Mouse (Mus musculus): ENCODE data around the gene Zc3h4. TPM values are rescaled to one million over a fixed set of nuclear protein-coding genes. Genes with fewer than 3 reads are reported as not detected.
A peak's percentile ranks its signal among the peaks of the same experiment; 100 is the strongest.

Zc3h4 gene
- total RNA-seq, 2 experiments from 2014 or later, result 55.9 to 56.9 TPM

DNA sequence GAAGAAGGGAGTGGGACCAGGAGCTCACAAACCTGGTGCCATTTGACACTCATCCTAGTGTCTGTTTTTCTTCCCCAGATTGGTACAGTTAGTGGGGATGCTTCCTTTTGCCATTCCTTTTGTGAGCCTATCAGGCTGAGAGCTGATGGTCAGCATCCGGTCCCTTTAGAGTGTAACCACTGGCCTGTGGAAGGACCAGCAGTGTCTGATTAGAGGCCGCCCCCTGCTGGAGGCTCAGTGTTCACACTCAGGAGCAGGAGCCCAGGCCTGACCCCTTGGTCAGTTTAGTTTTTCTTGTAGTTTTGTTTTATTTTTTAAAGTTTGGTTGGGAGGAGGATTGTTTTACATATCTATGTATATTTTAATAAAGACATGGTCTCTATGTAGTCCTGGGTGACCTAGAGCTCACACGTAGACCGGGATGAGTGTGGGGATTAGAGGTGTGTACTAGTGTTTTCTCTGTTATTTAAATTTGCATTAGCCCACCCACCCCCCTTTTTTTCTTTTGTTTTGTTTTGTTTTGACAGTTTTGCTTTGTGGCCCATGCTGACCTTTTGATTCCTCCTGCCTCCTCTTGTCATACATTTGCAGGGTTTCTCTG, 25.5 kb downstream of the Zc3h4 start:
- peak in 1 of 2 experiments; percentile 74 for DNase-seq (ENCODE audit: low spot score in 2 of 2)

DNA sequence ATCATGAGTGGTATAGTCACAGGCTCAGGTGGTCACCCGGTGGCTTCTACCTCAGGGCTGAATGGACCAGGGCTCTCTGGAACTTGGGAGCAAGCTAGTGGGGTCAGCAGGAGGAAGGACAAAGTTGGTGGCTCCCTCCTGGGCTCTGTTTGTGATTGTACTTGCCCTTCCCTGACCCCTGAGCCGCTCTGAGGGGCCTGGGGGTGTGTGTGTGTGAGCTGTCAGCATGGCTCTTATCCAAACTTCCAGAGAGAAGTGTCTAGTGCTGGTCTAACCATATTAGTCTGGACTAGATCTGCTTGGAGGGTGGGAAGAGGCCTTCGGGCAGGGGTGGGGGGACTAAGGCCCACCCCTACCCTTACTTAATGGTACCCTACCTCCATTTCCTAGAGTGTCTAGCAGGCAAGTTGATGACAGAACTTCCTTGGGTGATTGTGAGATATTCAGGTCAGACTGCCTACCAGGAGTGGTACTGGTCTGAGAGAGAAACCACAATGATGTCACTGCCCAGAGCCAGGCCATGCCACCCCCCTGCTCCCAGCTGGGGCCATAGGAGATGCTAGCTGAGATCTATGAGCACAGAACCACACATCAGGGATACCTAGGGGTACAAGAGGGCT, 32.8 kb downstream of the Zc3h4 start:
- no peak for DNase-seq (ENCODE audit: low spot score in 2 of 2)

DNA sequence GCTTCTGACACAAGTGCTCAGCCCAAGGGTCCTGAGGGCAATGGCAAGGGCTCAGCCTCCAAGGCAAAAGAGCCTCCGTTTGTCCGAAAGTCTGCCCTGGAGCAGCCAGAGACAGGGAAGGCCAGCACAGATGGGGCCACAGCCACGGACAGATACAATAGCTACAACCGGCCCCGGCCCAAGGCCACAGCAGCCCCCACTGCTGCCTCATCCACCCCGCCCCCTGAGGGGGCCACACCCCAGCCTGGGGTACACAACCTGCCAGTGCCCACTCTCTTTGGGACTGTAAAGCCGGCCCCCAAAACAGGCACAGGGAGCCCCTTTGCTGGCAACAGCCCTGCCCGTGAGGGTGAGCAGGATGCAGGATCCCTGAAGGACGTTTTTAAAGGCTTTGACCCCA, 34.4 kb downstream of the Zc3h4 start:
- DNase-seq (ENCODE audit: low spot score in 2 of 2), result no peak

DNA sequence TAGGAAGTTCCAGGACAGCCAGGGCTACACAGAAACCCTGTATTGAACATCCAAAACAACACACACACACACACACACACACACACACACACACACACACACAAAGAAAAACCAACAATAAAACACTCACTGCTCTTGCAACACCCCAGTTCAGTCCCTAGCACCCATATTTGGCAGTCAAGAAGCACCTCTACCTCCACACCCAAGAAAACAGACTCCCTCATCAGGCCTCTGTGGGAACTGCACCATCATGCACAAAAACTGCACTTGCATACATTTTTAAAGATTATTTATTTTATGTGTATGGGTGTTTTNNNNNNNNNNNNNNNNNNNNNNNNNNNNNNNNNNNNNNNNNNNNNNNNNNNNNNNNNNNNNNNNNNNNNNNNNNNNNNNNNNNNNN, 40.5 kb downstream of the Zc3h4 start:
- no peak for DNase-seq (ENCODE audit: low spot score in 2 of 2)

DNA sequence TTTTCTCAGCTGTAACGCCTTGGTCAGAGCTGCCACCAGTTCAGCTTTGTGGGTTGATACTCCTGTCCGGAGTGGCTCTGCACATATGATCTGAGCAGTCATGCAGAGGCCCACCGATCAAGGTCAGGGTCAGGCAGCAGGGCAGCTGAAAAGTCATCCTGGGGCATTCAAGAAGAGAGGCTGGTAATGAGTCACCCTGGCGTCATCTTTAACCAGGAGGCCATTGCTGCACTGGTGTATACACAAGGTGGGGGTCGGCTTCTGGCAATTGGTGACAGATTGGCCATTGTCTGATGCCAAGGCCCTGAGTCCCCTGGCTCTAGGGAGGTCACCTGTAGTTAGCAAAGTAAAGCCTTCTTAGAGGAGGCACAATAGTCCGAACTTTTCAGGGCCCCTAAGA, 50.9 kb downstream of the Zc3h4 start:
- no peak for DNase-seq (ENCODE audit: low spot score in 2 of 2)

DNA sequence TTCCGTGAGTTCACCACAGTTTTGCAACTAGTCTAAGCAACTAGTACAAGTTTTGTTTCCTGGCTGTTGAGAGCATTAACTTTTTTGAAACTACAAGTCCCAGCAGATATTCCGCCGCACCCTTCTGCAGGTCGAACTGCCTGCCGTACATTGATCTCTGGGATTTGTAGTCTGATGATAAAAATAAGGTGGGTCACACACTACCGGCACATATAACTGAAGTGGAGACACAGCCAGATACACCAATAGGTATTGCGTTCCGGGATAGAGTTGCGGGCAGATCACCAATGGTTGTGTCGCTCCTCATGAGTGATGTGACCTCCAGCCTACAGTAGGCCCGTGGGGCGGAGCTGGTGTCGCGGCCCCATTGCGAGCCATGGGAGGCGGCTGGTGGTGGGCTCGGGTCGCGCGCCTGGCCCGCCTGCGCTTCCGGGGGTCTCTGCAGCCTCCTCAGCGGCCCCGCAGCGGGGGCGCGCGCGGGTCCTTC, 51.9 kb downstream of the Zc3h4 start, which contains the start of gene Tmem160:
Gene Tmem160, plus strand, starts transcription at position 193 of the 487 bp plus-strand sequence.
- DNase-seq (ENCODE audit: low spot score in 2 of 2), result peak; percentile 87 to 95

DNA sequence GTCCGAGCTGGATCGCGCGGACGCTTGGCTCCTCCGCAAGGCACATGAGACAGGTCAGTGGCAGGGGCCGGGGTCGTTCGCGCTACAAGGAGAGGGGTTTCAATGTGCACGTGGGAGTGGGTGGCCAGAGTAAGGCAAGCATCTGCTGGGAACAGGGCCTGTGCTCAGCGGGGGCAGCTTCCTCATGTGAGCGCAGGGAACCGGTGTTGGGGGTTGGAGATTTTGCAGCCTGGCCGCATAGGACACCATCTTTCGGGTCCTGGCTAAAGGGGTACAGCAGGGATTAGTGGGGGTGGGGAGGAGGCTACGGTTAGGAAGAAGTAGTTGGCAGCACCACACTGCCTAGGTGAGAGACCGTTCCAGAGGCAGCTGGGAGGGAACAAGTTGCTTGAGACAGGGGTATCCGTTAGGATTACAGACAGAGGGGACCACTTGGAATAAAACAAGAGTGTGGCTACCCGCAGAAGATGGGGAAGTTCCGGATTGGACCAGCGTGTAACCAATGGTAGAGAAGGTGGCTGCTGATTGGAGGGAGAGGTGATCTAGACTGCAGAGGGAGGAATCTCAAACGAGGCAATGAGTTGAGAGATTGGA, 52.5 kb downstream of the Zc3h4 start:
- DNase-seq (ENCODE audit: low spot score in 2 of 2), result peak; percentile 64 to 81

DNA sequence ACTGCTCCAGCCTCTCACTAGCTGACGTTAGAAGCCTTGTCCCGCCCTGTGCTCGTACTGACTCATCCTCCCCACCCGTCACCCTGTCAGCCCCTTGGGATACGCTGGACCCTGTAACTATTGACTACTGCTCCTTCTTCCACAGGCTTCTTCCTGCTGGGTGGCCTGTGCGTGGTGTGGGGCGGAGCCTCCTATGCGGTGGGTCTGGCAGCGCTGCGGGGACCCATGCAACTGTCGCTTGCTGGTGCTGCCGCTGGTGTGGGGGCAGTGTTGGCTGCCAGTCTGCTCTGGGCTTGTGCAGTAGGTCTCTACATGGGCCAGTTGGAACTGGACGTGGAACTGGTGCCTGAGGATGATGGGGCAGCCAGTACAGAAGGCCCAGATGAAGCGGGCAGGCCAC, 54.3 kb downstream of the Zc3h4 start:
- DNase-seq (ENCODE audit: low spot score in 2 of 2), result no peak

DNA sequence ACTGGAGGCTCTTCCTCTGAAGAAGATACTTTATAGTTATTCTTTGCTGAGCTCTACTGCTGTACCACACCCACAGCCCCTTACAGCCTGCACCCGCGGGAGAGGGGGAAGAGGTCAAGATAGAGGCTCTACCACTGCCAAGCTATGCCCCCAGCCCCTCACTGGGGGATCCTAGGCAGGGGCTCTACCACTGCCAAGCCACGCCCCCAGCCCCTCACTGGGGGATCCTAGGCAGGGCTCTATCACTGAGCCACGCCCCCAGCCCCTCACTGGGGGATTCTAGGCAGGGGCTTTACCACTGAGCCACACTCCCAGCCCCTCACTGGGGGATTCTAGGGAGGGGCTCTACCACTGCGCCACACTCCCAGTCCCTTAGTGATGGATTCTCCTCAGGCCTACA, 55.6 kb downstream of the Zc3h4 start:
- DNase-seq (ENCODE audit: low spot score in 2 of 2), result no peak

DNA sequence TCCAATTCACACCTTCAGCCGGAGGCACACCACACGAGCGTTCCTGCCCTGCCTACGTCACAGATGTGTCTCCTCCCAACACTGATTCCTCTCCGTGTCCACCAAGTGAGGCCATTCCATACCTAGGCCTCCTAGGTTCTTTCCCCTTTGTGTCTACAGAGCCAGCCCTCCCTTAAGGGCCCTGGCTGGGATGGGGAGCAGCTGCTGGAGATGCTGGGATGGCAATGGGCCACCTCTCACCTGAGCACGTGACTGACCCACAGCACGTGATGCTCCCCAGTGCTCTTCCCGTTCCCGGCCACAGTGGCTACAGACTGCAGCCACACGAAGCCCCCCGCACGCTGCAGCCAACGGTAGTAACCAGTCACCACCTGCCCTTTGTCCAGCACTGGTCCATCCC, 59.9 kb downstream of the Zc3h4 start:
- DNase-seq (ENCODE audit: low spot score in 2 of 2), result no peak

DNA sequence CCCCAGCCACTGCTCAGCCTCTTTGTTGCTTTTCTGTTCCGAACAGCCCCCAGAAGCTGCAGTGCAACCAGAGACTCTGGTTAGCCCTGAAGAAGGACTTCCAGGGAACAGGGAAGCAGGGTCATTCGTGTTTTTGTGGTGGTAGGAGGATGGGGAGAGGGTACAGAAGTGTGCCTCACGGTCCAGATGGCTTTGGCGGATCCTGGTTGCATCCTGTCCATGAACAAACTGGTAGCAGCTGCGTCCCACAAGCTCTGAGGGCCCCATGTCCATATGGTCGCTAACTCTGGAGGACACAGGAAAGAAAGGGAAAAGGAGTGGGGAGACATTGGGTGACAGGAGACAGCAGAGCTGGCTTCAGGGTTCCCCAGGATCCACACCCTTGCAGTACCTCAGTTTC, 60.4 kb downstream of the Zc3h4 start:
- DNase-seq (ENCODE audit: low spot score in 2 of 2), result no peak

DNA sequence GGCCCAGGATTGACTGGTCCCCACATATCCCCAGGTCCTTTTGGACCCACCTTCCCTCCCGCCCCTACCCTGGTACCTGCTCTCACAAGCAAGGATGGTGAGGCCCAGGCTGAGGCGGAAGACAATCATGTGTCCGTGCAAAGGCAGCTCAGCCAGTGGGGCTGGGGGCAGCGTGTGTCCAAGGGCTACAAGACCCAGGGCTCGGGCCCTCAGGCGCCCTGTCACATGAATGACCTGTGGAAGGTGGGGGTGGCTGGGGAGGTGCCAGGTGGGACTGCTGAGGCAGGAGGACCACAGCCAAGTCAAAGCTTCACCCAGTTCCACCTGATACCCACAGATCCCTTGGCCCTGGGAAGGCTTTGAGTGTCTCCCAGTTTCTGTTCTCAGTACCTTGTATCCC, 61.0 kb downstream of the Zc3h4 start:
- DNase-seq (ENCODE audit: low spot score in 2 of 2), result no peak

DNA sequence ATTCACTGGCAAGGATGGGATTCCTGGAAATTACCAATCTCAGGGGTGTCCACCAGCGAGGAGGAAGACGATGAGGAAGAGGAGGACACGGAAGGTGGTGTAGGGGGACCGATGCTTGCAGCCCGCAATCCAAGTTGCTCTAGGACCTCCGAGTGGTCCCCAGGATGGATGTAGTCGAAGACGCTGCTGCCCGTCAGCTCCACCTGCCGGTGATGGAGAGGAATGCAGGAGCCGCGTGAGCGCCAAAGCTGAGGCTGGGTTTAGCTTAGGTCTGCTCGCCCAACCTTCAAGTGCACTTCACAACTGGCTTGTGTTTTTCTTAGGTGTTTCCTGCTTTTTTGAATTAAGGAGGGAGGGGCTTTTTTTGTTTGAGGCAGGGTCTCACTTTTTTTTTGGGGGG, 62.5 kb downstream of the Zc3h4 start:
- DNase-seq (ENCODE audit: low spot score in 2 of 2), result peak; percentile 66 to 87

DNA sequence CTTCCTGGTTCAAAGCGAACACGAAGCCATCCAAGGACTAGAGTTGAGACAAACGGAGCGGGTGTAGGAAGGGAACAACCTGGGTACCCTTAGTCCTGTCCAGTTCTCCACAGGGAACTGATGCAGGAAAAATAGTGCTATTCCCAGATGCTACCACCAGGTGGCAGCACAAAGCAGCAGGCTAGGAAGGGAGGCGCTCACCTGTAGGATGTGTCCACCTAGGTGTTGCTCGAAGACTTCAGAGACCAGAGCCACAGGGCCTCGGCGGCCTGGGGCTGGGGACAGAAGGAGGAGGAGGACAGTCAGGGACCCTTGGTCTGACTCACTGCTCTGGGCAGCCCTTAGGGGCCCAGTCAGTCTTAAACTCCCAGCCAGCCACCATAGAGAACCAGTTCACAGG, 64.5 kb downstream of the Zc3h4 start:
- peak; percentile 45 to 55 for DNase-seq (ENCODE audit: low spot score in 2 of 2)

DNA sequence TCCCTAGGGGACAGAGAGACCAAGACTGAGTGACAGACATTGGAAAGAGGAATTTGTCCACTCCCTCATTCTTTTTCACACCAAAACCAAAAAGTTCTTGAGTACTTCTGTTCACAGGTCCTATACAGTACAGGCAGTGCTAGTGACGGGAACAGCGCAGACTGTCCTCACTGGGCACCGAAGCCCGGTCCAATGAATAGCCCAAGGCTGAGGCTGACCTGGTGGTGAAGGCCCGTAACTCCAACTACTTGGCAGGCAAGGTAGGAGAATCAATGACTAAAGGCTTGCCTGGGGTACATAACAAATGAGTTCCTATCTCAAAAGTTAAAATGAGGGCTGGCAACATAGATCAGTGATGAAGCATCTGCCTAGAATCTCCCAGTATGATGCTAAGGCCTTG, 64.9 kb downstream of the Zc3h4 start:
- no peak for DNase-seq (ENCODE audit: low spot score in 2 of 2)

DNA sequence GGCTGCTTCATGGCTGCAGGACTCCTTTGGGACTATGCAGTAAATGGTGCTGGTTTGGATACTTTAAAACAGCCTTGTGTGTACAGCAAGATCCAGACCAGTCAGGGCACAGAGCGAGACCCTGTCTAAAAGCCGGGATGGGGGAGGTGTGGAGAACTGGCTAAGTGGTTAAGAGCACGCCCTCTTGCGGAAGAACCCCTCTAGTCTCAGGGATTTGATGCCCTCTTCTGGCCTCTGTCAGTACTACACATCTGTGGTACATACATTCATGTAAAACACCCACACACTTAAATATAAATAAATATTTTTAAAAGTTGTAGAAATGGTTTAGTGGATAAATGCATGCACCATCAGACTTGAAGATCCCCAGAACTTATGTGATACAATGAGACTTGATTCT, 65.9 kb downstream of the Zc3h4 start:
- DNase-seq (ENCODE audit: low spot score in 2 of 2), result no peak

DNA sequence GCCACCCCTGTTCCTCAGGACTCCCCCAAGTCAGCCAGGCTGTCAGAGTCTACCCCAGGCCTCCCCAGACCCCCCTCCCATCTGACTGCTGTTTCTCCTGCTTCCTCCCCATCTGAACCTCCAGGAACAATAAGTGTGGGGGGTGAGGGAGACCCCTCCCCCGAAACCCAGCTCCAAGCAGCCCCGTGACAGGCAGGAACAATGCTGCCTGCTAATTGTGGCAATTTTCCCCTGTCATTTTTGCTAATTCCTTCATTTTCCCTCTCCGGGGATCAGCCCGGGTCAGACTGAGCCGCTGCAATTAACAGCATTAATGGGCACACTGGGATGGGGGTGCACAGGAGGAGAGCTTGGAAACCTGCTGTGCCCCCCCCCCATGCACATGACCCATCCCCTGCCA, 67.4 kb downstream of the Zc3h4 start:
- DNase-seq (ENCODE audit: low spot score in 2 of 2), result no peak

DNA sequence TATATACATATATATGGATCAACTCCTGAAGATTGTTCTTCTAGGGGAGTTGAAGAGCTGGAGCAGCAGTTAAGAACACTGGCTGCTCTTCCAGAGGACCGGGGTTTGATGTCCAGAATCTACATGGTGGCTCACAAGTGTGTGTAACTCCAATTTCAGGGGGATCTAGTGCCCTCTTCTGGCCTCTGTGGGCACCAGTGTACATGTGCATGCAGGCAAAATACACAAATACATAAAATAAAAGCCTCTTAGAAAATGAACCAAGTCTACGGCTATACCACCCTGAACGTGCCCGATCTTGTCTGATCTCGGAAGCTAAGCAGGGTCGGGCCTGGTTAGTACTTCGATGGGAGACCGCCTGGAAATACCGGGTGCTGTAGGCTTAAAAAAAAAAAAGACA, 70.8 kb downstream of the Zc3h4 start:
- no peak for DNase-seq (ENCODE audit: low spot score in 2 of 2)

DNA sequence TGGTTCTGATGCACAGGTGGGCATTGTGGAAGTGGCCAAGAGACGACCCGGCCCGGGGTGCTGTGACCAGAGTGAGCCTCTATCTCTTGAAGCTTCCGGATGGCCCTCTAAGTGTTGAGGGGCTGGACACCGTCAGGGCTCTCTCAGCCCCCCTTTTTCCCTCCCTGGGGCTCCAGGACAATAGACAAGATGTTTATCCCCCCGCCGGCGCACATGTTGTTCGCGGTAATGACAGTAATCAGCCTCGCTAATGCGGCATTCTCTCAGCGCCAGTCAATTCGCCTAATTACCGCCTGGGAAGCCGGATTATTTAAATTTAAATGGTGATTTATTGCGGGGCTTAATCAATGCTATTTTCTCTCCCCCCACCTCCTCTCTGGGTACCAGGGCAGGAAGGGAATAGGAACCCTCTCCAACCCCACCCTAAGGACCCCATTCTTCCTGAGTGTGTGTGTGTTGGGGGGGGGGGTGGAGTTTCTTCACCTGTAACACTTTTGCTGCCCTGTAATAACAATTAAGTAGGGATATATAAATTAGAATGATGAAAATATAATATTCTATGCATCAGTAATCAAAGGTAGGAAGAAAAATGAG, 71.5 kb downstream of the Zc3h4 start:
- DNase-seq (ENCODE audit: low spot score in 2 of 2), result no peak

DNA sequence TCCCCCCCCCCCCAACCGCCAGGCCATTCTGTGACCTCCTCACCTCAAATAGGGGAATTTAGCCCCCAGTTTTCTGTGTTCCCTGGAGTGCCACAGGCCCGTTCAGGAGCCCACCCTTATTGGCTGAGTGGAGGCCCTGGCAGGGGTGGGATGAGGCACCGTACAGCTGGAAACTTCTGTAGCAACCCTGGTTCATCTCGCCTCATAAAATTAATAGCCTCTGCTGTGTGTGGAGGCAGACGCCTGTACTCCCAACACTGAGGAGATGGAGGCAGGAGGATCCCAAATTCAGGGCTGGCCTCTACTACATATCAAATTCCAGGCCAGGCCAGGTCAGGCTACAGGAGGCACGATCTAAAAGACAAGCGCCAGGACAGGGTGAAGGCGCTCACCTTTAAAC, 73.1 kb downstream of the Zc3h4 start:
- DNase-seq (ENCODE audit: low spot score in 2 of 2), result no peak

DNA sequence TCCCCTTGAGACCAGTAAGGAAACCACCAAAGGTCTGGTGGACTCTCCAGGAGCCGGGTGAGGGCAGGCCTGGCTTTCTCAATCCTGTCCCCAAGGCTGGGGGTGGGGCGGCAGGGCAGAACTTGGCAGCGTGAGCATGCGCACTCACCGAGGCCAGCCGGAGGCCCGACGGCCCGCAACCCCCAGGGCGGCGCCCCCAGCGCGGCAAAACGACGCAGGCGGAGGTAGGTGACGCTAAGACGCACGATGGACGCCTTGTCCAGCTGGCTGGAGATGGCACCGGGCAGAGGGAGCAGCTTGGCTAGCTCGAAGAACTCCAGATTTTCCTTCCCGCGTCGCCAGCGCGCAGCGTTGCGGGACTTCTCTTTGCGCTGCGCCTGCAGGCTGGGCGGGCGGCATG, 73.7 kb downstream of the Zc3h4 start:
- no peak for DNase-seq (ENCODE audit: low spot score in 2 of 2)

DNA sequence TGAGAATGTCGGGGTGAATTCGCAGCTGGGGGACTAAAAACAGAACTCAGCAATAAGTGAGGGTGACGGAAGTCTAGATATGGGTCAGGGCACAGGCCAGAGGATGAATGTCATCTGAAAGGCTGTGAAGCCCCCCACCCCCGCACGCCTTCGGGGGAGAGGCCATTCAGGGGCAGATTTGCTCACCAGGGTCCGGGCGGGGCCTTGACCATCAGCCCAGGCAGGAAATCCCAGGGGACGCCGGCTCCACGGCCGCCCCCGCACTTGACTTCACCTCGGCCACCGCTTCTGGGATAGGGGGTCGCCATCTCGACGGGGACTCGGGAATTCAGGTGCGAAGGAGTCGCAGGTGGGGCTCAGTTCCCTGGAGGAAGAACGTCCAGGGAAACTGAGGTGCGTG, 74.6 kb downstream of the Zc3h4 start:
- no peak for DNase-seq (ENCODE audit: low spot score in 2 of 2)

Measured in layer of hippocampus, adult 18-20 months (tissue).